Mouse (Mus musculus): Measurements from ENCODE around the gene Epb41l4b.

DNA sequence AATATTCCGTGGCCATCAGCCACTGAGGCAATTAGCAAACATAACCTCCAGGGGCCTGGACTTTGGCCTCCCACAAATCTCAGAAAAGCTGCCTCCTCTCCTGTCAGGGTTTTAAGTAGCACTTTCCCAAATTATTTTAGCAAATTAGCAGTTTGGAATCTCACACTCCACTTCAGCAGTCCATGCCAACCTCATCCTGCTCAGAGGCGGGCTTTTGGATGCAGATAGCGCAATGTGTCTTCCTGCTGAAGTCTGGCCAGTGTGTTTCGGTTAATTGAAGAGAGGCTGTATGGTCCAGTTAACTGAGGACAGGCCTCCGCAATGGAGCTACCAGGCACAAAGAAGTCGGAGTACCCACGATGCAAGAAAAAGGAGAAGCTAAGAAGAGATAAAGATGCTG lies 17.3 kb upstream of the Epb41l4b start:
- TF ChIP-seq POLR2A (IDR thresholded peaks at IDR 0.05; ENCODE audit: borderline replicate concordance, extremely low read depth, insufficient read depth, insufficient read length, poor library complexity, severe bottlenecking) (no peak), CTCF (IDR thresholded peaks at IDR 0.05; ENCODE audit: borderline replicate concordance, extremely low read depth, insufficient read depth, insufficient read length) (no peak)

Data from brain, embryonic 14.5 days (tissue).